ENCODE assay signal across 16 mouse cellular contexts in genomic region chr2:91047359-91047758, GRCm38 (mm10). TPM values are rescaled to one million over a fixed set of nuclear protein-coding genes. Genes with fewer than 3 reads are reported as not detected.
"Had no signal": no experiment of that assay in that cellular context is flagged by ENCODE, and none has a peak within 500 bp of the region (broad histone marks: within the 10 kb centered on the region; RNA-seq: fewer than 3 reads in every experiment).

No protein-coding gene starts in this region.

- H3K27ac ChIP-seq: layer of hippocampus, adult 2 months; limb, embryonic 13.5 days; liver, embryonic 14.5 days; midbrain, embryonic 10.5 days; neural tube, embryonic 15.5 days had no signal

- H3K27me3 ChIP-seq: limb, embryonic 13.5 days; neural tube, embryonic 15.5 days had no signal

- H3K4me1 ChIP-seq: neural tube, embryonic 15.5 days had no signal

- DNase-seq: left cerebral cortex, postnatal 4 days; lung, adult 2 months; lung, postnatal 4 days; midbrain, embryonic 14.5 days; right cerebral cortex, postnatal 4 days; spleen, adult 18-20 months; thymus, adult 18-20 months; thymus, postnatal 14 days had no signal

- H3K4me2 ChIP-seq: limb, embryonic 13.5 days; neural tube, embryonic 15.5 days had no signal

- H3K9me3 ChIP-seq: limb, embryonic 13.5 days; midbrain, embryonic 10.5 days; neural tube, embryonic 15.5 days had no signal

- H3K9ac ChIP-seq: limb, embryonic 13.5 days; liver, embryonic 14.5 days; neural tube, embryonic 15.5 days had no signal

- H3K4me3 ChIP-seq: layer of hippocampus, adult 2 months; limb, embryonic 13.5 days; midbrain, embryonic 10.5 days; myocyte; neural tube, embryonic 15.5 days had no signal

- ATAC-seq: lung, postnatal 0 days had no signal

RNA-seq across cellular contexts. Expression of gene Rapsn, which starts 11.9 kb away (rescaled TPM):
- total RNA-seq: left cerebral cortex, postnatal 4 days; liver, adult 2 months had no signal
